ENCODE assay signal across 9 mouse cellular contexts in the genomic region with DNA sequence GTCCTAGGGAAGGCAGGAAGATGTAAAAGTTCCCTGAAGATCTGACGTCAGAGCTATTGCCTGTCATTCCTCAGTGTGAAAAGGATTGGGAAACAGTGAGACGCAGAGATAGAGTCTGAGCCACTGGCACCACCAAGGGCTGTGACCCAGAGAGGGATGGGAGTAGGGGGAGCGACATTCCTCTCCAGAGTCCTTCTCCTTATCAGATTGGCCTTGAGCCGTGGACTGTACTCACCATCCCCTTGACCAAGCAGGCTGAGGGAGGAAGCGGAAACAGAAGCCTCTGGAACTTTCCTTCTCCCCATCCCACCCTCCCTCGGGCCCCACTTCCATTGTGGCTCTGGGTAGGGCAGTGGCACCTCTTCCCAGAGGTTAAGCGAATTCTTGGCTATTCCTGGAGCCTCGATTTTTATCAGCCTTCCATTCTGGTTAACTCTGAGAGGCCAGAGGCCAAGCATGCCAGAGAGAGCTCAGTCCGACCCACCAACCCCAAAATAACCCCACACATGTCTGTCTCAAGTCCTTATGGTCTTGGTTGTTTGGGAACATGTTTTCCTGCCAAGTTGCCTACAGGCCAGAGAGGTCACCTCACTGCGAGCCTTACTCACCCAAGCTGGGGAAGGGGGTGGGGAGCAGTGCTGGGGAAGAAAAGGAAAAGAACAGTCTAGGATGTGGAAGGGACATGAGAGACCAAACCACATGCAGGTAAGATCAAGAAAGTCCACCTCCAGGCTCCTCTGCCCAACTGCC. TPM values are rescaled to one million over a fixed set of nuclear protein-coding genes. Genes with fewer than 3 reads are reported as not detected.
A peak's percentile ranks its signal among the peaks of the same experiment; 100 is the strongest.
DNase-seq lines count a peak whose midpoint lies in the region; ATAC-seq lines count a peak whose summit lies in the region.
"Had no signal": no experiment of that assay in that cellular context is flagged by ENCODE, and none has a peak within 500 bp of the region (broad histone marks: within the 10 kb centered on the region; RNA-seq: fewer than 3 reads in every experiment).

No protein-coding gene starts in this region.

- DNase-seq in midbrain, embryonic 10.5 days (ENCODE audit: low spot score) = no peak
- DNase-seq in heart, postnatal 25 days (ENCODE audit: low spot score) = peak; percentile 55
- DNase-seq in limb, embryonic 10.5 days (ENCODE audit: low spot score) = no peak
- DNase-seq in yolk sac, embryonic 10.5 days (ENCODE audit: low spot score) = peak; percentile 71
- no peak for DNase-seq in layer of hippocampus, adult 9-10 months (ENCODE audit: low spot score)
- no peak for DNase-seq in urinary bladder, adult 18-20 months (ENCODE audit: low spot score in 2 of 2)
- DNase-seq in spleen, postnatal 10 days (ENCODE audit: low spot score in 2 of 2) = no peak

- H3K4me3 ChIP-seq in midbrain, embryonic 10.5 days = no peak overlapping the region
- no peak overlapping the region for H3K4me3 ChIP-seq in midbrain, embryonic 16.5 days (ENCODE audit: low read depth, low read length)
- no peak overlapping the region for H3K4me3 ChIP-seq in limb, embryonic 10.5 days
- H3K4me3 ChIP-seq: limb, embryonic 12.5 days had no signal

- H3K27ac ChIP-seq in midbrain, embryonic 10.5 days (replicated peaks) = peak overlapping the region; percentile 24; the same call in 1 of the 2 replicates
- H3K27ac ChIP-seq in midbrain, embryonic 16.5 days (ENCODE audit: low read length) = no peak overlapping the region
- peak overlapping the region; percentile 28 for H3K27ac ChIP-seq in limb, embryonic 10.5 days
- H3K27ac ChIP-seq: limb, embryonic 12.5 days had no signal

- H3K36me3 ChIP-seq in midbrain, embryonic 10.5 days = no peaks in the 10 kb centered on the region
- no peaks in the 10 kb centered on the region for H3K36me3 ChIP-seq in midbrain, embryonic 16.5 days (ENCODE audit: control insufficient read depth, insufficient read depth, low read length)
- H3K36me3 ChIP-seq in limb, embryonic 10.5 days = peaks cover 27% of the 10 kb centered on the region

- no peak for ATAC-seq in midbrain, embryonic 16.5 days

- peaks cover 38% of the 10 kb centered on the region for H3K4me1 ChIP-seq in midbrain, embryonic 10.5 days
- H3K4me1 ChIP-seq in midbrain, embryonic 16.5 days (ENCODE audit: control insufficient read depth, insufficient read depth, low read length) = peaks cover 4% of the 10 kb centered on the region
- H3K4me1 ChIP-seq in limb, embryonic 10.5 days = peaks cover 22% of the 10 kb centered on the region

- no peaks in the 10 kb centered on the region for H3K9me3 ChIP-seq in midbrain, embryonic 10.5 days (replicated peaks)
- no peaks in the 10 kb centered on the region for H3K9me3 ChIP-seq in midbrain, embryonic 16.5 days (replicated peaks; ENCODE audit: control insufficient read depth, low read length, poor library complexity, severe bottlenecking)
- no peaks in the 10 kb centered on the region for H3K9me3 ChIP-seq in limb, embryonic 10.5 days (replicated peaks)
- H3K9me3 ChIP-seq: limb, embryonic 12.5 days had no signal

- 82% methylated on average over 10 of the region's 10 CpGs for WGBS in midbrain, embryonic 10.5 days
- 82% methylated on average over 10 of the region's 10 CpGs for WGBS in midbrain, embryonic 16.5 days
- 78% methylated on average over 10 of the region's 10 CpGs for WGBS in limb, embryonic 10.5 days

- no peaks in the 10 kb centered on the region for H3K27me3 ChIP-seq in midbrain, embryonic 10.5 days (ENCODE audit: low read depth, poor library complexity, severe bottlenecking)
- H3K27me3 ChIP-seq in midbrain, embryonic 16.5 days (ENCODE audit: control insufficient read depth, insufficient read depth, low read depth, low read length) = no peaks in the 10 kb centered on the region
- H3K27me3 ChIP-seq in limb, embryonic 10.5 days (ENCODE audit: low read depth, poor library complexity, severe bottlenecking) = no peaks in the 10 kb centered on the region
- H3K27me3 ChIP-seq: limb, embryonic 12.5 days had no signal

- no peak overlapping the region for H3K9ac ChIP-seq in midbrain, embryonic 16.5 days (ENCODE audit: low read depth, low read length)
- H3K9ac ChIP-seq: limb, embryonic 12.5 days had no signal

- H3K4me2 ChIP-seq in midbrain, embryonic 16.5 days (ENCODE audit: low read length) = no peak overlapping the region
- H3K4me2 ChIP-seq: limb, embryonic 12.5 days had no signal

- intact Hi-C loops in heart, postnatal 25 days (cut with DNase I) = loop anchor here (2.0 kb wide), 2 partner anchors 18 to 22 kb away; a partner anchor contains a TSS

RNA-seq across cellular contexts. Expression of a gene that starts 19.0 kb away (rescaled TPM):
- polyA plus RNA-seq in midbrain, embryonic 10.5 days (2016; fragmentation: Nextera tagmentation; extraction: Ambion mirVana) = 48.0 and 52.6 TPM in 2 replicates
- 43.2 and 46.3 TPM in 2 replicates for polyA plus RNA-seq in midbrain, embryonic 16.5 days (2015; fragmentation: Nextera tagmentation; extraction: Ambion mirVana)
- 100 to 1,000 TPM; 129 to 132 TPM for total RNA-seq in heart, postnatal 25 days (2021)
- 61.2 and 78.5 TPM in 2 replicates for polyA plus RNA-seq in limb, embryonic 10.5 days (2016; fragmentation: Nextera tagmentation; extraction: Ambion mirVana)

Comparison
In these comparisons a context has a peak if more than half of its experiments do, and no peak if none do; other contexts are left out.
1. DNase-seq: peak in heart, postnatal 25 days (single experiment) and yolk sac, embryonic 10.5 days (single experiment); none in midbrain, embryonic 10.5 days (single experiment), limb, embryonic 10.5 days (single experiment), layer of hippocampus, adult 9-10 months (single experiment), urinary bladder, adult 18-20 months (0 of 2) and spleen, postnatal 10 days (0 of 2).